Mouse (Mus musculus) E14TG2a.4 (cell line): ENCODE measurements at regions not wholly inside any gene's neighbourhood (a gene's known extent, or its start where the extent isn't known, plus 50 kb on each side); places are given as distances from the start of the nearest gene placed in this dataset.

ENCODE experiments used
- CTCF ChIP-seq: conservative IDR thresholded peaks from 2 replicates; pipeline ENCODE4 v1.5.1; 2014; ENCODE audit warnings: low read length
- NANOG ChIP-seq: IDR thresholded peaks from 2 replicates; pipeline ENCODE4 v1.6.1; 2014; ENCODE audit warnings: borderline replicate concordance, low read length, mixed read lengths
- POU5F1 ChIP-seq: IDR thresholded peaks from 2 replicates; pipeline ENCODE4 v1.6.1; 2014; ENCODE audit warnings: low read length, borderline replicate concordance

DNA sequence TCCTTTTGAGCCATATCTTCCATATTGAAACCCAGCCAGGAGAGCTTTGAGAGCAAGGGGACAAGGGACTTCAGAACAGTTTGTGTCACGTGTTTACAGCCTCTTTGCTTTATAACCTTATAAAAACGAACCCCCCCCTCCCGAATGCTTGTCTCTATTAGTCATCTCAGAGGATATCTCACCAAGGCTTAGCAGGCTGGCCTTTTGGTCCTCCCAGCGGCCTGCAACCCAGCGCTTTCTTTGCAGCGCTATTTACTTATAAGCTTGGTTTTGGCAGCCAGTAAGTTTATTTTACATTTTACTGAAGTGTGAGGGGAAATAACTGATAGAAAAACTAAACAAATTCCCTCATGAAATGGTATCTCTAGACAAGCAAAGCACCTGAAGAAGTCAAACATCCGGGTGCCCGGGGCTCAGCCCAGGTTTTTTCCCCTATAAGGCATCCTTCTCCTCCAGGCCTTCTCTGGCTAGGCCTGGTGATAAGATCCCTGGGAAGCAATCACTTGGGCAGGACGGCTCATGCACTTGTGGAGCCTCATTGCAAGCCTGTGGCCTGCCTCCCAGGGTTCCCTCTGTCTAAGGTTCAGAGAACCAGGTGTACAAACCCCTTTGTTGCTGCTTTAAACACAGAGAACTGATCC is 442.0 kb upstream of the Id4 start:
- no peak for TF ChIP-seq NANOG
- no peak for TF ChIP-seq CTCF
- no peak for TF ChIP-seq POU5F1
